Mouse (Mus musculus): ENCODE measurements at regions not wholly inside any gene's neighbourhood (a gene's known extent, or its start where the extent isn't known, plus 50 kb on each side); places are given as distances from the start of the nearest gene placed in this dataset.

GRCm38 (mm10) chr12:90946528-90946918 lies 208.3 kb upstream of the Dio2 start:
- TF ChIP-seq POLR2A (IDR thresholded peaks at IDR 0.05; ENCODE audit: control insufficient read depth, low read depth, low read length) (no peak), CTCF (IDR thresholded peaks at IDR 0.05; ENCODE audit: control insufficient read depth, insufficient read depth, insufficient replicate concordance, low read depth, low read length) (no peak)
- Histone ChIP-seq H3K36me3 (ENCODE audit: control insufficient read depth, insufficient read depth, low read length) (no peaks in the 10 kb centered on the region), H3K27me3 (ENCODE audit: control insufficient read depth, insufficient read depth, low read length) (no peaks in the 10 kb centered on the region), H3K27ac (ENCODE audit: control insufficient read depth, insufficient read depth, low read depth, low read length) (no peak overlapping the region), H3K4me1 (ENCODE audit: control insufficient read depth, insufficient read depth, low read length) (no peaks in the 10 kb centered on the region), H3K4me3 (ENCODE audit: control insufficient read depth, low read depth, low read length) (no peak overlapping the region)

- H3K4me1 ChIP-seq (ENCODE audit: control insufficient read depth, insufficient read depth, low read length) = no peaks in the 10 kb centered on the region
- H3K36me3 ChIP-seq (ENCODE audit: control insufficient read depth, insufficient read depth, low read length) = no peaks in the 10 kb centered on the region
- H3K27ac ChIP-seq (ENCODE audit: control insufficient read depth, insufficient read depth, low read depth, low read length) = no peak overlapping the region
- H3K4me3 ChIP-seq (ENCODE audit: control insufficient read depth, low read depth, low read length) = no peak overlapping the region
- no peaks in the 10 kb centered on the region for H3K27me3 ChIP-seq (ENCODE audit: control insufficient read depth, insufficient read depth, low read length)
- TF ChIP-seq CTCF (IDR thresholded peaks at IDR 0.05; ENCODE audit: control insufficient read depth, insufficient read depth, insufficient replicate concordance, low read depth, low read length) (no peak), POLR2A (IDR thresholded peaks at IDR 0.05; ENCODE audit: control insufficient read depth, low read depth, low read length) (no peak)
These were observed 207.7 kb upstream of the Dio2 start for GRCm38 (mm10) chr12:90945743-90946527.

GRCm38 (mm10) chr12:90932684-90933083 lies 194.4 kb upstream of the Dio2 start:
- TF ChIP-seq POLR2A (IDR thresholded peaks at IDR 0.05; ENCODE audit: control insufficient read depth, low read depth, low read length) (no peak), CTCF (IDR thresholded peaks at IDR 0.05; ENCODE audit: control insufficient read depth, insufficient read depth, insufficient replicate concordance, low read depth, low read length) (no peak)
- Histone ChIP-seq H3K36me3 (ENCODE audit: control insufficient read depth, insufficient read depth, low read length) (no peaks in the 10 kb centered on the region), H3K27me3 (ENCODE audit: control insufficient read depth, insufficient read depth, low read length) (no peaks in the 10 kb centered on the region), H3K27ac (ENCODE audit: control insufficient read depth, insufficient read depth, low read depth, low read length) (no peak overlapping the region), H3K4me3 (ENCODE audit: control insufficient read depth, low read depth, low read length) (no peak overlapping the region), H3K4me1 (ENCODE audit: control insufficient read depth, insufficient read depth, low read length) (peaks cover 2% of the 10 kb centered on the region; the same call in 1 of the 2 replicates)

- TF ChIP-seq POLR2A (IDR thresholded peaks at IDR 0.05; ENCODE audit: control insufficient read depth, low read depth, low read length) (no peak), CTCF (IDR thresholded peaks at IDR 0.05; ENCODE audit: control insufficient read depth, insufficient read depth, insufficient replicate concordance, low read depth, low read length) (no peak)
- no peaks in the 10 kb centered on the region for H3K27me3 ChIP-seq (ENCODE audit: control insufficient read depth, insufficient read depth, low read length)
- no peak overlapping the region for H3K27ac ChIP-seq (ENCODE audit: control insufficient read depth, insufficient read depth, low read depth, low read length)
- H3K4me1 ChIP-seq (ENCODE audit: control insufficient read depth, insufficient read depth, low read length) = peaks cover 2% of the 10 kb centered on the region; the same call in 1 of the 2 replicates
- H3K36me3 ChIP-seq (ENCODE audit: control insufficient read depth, insufficient read depth, low read length) = no peaks in the 10 kb centered on the region
- H3K4me3 ChIP-seq (ENCODE audit: control insufficient read depth, low read depth, low read length) = no peak overlapping the region
These were observed 194.0 kb upstream of the Dio2 start for GRCm38 (mm10) chr12:90932201-90932600.

GRCm38 (mm10) chr12:90930091-90930715 lies 192.0 kb upstream of the Dio2 start:
- no peaks in the 10 kb centered on the region for H3K27me3 ChIP-seq (ENCODE audit: control insufficient read depth, insufficient read depth, low read length)
- peaks cover 2% of the 10 kb centered on the region; the same call in 1 of the 2 replicates for H3K4me1 ChIP-seq (ENCODE audit: control insufficient read depth, insufficient read depth, low read length)
- TF ChIP-seq POLR2A (IDR thresholded peaks at IDR 0.05; ENCODE audit: control insufficient read depth, low read depth, low read length) (no peak), CTCF (IDR thresholded peaks at IDR 0.05; ENCODE audit: control insufficient read depth, insufficient read depth, insufficient replicate concordance, low read depth, low read length) (no peak)
- no peak overlapping the region for H3K4me3 ChIP-seq (ENCODE audit: control insufficient read depth, low read depth, low read length)
- no peak overlapping the region for H3K27ac ChIP-seq (ENCODE audit: control insufficient read depth, insufficient read depth, low read depth, low read length)
- H3K36me3 ChIP-seq (ENCODE audit: control insufficient read depth, insufficient read depth, low read length) = no peaks in the 10 kb centered on the region

- Histone ChIP-seq H3K4me1 (ENCODE audit: control insufficient read depth, insufficient read depth, low read length) (peaks cover under 1% of the 10 kb centered on the region; the same call in 1 of the 2 replicates), H3K36me3 (ENCODE audit: control insufficient read depth, insufficient read depth, low read length) (no peaks in the 10 kb centered on the region), H3K4me3 (ENCODE audit: control insufficient read depth, low read depth, low read length) (no peak overlapping the region), H3K27me3 (ENCODE audit: control insufficient read depth, insufficient read depth, low read length) (no peaks in the 10 kb centered on the region), H3K27ac (ENCODE audit: control insufficient read depth, insufficient read depth, low read depth, low read length) (no peak overlapping the region)
- TF ChIP-seq CTCF (IDR thresholded peaks at IDR 0.05; ENCODE audit: control insufficient read depth, insufficient read depth, insufficient replicate concordance, low read depth, low read length) = no peak
- TF ChIP-seq POLR2A (IDR thresholded peaks at IDR 0.05; ENCODE audit: control insufficient read depth, low read depth, low read length) = no peak
These were observed 185.4 kb upstream of the Dio2 start for GRCm38 (mm10) chr12:90923603-90924002.

- no peaks in the 10 kb centered on the region for H3K36me3 ChIP-seq (ENCODE audit: control insufficient read depth, insufficient read depth, low read length)
- no peak overlapping the region for H3K4me3 ChIP-seq (ENCODE audit: control insufficient read depth, low read depth, low read length)
- H3K27me3 ChIP-seq (ENCODE audit: control insufficient read depth, insufficient read depth, low read length) = no peaks in the 10 kb centered on the region
- no peaks in the 10 kb centered on the region for H3K4me1 ChIP-seq (ENCODE audit: control insufficient read depth, insufficient read depth, low read length)
- no peak overlapping the region for H3K27ac ChIP-seq (ENCODE audit: control insufficient read depth, insufficient read depth, low read depth, low read length)
- TF ChIP-seq CTCF (IDR thresholded peaks at IDR 0.05; ENCODE audit: control insufficient read depth, insufficient read depth, insufficient replicate concordance, low read depth, low read length) (no peak), POLR2A (IDR thresholded peaks at IDR 0.05; ENCODE audit: control insufficient read depth, low read depth, low read length) (no peak)
These were observed 184.9 kb upstream of the Dio2 start for GRCm38 (mm10) chr12:90923148-90923547.

All from testis, adult 2 months (tissue).